ENCODE assay signal across 14 mouse cellular contexts in the genomic region with DNA sequence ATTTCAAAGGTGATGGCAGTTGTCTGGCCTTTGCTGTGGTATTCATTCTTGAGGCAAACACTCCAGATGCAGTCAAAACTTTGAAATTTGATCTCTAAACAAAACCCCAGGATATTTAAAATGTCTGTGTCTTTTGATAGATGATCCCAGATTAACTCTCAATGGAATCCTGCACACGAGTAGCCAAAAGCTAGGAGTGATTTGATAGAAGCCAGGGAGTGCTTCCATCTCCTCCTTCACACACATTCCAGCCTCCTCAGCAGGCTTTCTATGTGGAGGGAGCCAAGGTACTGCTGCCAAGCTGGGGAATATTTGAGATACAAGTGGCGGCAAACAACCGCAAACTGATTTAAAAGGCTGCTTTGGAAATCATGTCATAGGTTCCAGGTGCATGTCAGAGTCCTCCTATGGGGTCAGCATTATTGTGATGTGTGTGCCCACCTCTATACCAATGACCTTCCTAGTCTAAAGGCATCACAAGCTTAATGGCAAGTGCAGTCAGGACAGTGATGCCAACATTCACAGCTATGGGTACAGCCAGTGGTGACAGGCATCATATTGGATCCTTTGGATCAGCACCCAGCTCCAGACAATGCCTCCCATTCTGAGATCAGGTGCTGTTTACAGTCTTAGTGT. TPM values are rescaled to one million over a fixed set of nuclear protein-coding genes. Genes with fewer than 3 reads are reported as not detected.
"Had no signal": no experiment of that assay in that cellular context is flagged by ENCODE, and none has a peak within 500 bp of the region (broad histone marks: within the 10 kb centered on the region; RNA-seq: fewer than 3 reads in every experiment).

No protein-coding gene starts in this region.

- H3K27me3 ChIP-seq: limb, embryonic 13.5 days; lung, embryonic 15.5 days; midbrain, embryonic 15.5 days had no signal

- H3K27ac ChIP-seq: limb, embryonic 13.5 days; liver, embryonic 14.5 days; lung, embryonic 15.5 days; midbrain, embryonic 10.5 days; midbrain, embryonic 15.5 days; neural tube, embryonic 13.5 days had no signal

- H3K36me3 ChIP-seq: limb, embryonic 13.5 days; lung, embryonic 15.5 days; midbrain, embryonic 10.5 days; midbrain, embryonic 15.5 days; neural tube, embryonic 13.5 days had no signal

- H3K9me3 ChIP-seq: limb, embryonic 13.5 days; lung, embryonic 15.5 days; midbrain, embryonic 10.5 days; midbrain, embryonic 15.5 days; neural tube, embryonic 13.5 days had no signal

- H3K9ac ChIP-seq: limb, embryonic 13.5 days; liver, embryonic 14.5 days; lung, embryonic 15.5 days; midbrain, embryonic 15.5 days; neural tube, embryonic 13.5 days had no signal

- H3K4me2 ChIP-seq: limb, embryonic 13.5 days; lung, embryonic 15.5 days; midbrain, embryonic 15.5 days; neural tube, embryonic 13.5 days had no signal

- DNase-seq: kidney, adult 18-20 months; kidney, postnatal 25 days; layer of hippocampus, adult 9-11 months; left cerebral cortex, postnatal 4 days; right cerebral cortex, postnatal 14 days; thymus, postnatal 36 days had no signal

- H3K4me3 ChIP-seq: limb, embryonic 13.5 days; lung, embryonic 15.5 days; midbrain, embryonic 10.5 days; midbrain, embryonic 15.5 days; neural tube, embryonic 13.5 days had no signal

- ATAC-seq: inflammation-experienced regulatory T-cells, adult 6 months; midbrain, embryonic 15.5 days had no signal

RNA-seq across cellular contexts. Expression of gene Stard13, which starts 39.6 kb away (rescaled TPM):
- total RNA-seq: monocyte, adult 5-6 weeks had no signal
